Mouse (Mus musculus): ENCODE measurements around the gene Gramd1a. TPM values are rescaled to one million over a fixed set of nuclear protein-coding genes. Genes with fewer than 3 reads are reported as not detected.

Gene Gramd1a
- polyA plus RNA-seq, 1 experiment from 2014 or later, result 47.6 TPM

- Histone ChIP-seq H3K27ac (ENCODE audit: low read depth, low read length) (peak overlapping the region; percentile 30), H3K4me2 (peak overlapping the region; percentile 51), H3K9ac (ENCODE audit: low read depth, low read length) (0 out of 2 replicates have a peak overlapping the region, but pooled peaks have one; percentile 30), H3K9me3 (ENCODE audit: control insufficient read depth, low read length) (no peaks in the 10 kb centered on the region), H3K4me3 (ENCODE audit: low read depth, low read length) (peak overlapping the region; percentile 28), H3K27me3 (replicated peaks; ENCODE audit: control insufficient read depth, insufficient read depth, low read length) (no peaks in the 10 kb centered on the region), H3K4me1 (replicated peaks; ENCODE audit: control insufficient read depth, insufficient read depth, low read length) (peaks cover 27% of the 10 kb centered on the region), H3K36me3 (ENCODE audit: control insufficient read depth, insufficient read depth, low read length) (no peaks in the 10 kb centered on the region)
- 21% methylated on average over 15 of the region's 19 CpGs for WGBS
- ATAC-seq (replicated peaks; ENCODE audit: low FRiP score) (peak; percentile 27; the same call in 1 of the 2 replicates), DNase-seq (ENCODE audit: low spot score) (no peak)
Measured at GRCm38 (mm10) chr7:31156034-31156928, 585 bp upstream of the Gramd1a start.

GRCm38 (mm10) chr7:31153536-31154320, 2.0 kb downstream of the Gramd1a start:
- Histone ChIP-seq H3K4me1 (replicated peaks; ENCODE audit: control insufficient read depth, insufficient read depth, low read length) (peaks cover 35% of the 10 kb centered on the region), H3K4me2 (no peak overlapping the region), H3K27me3 (replicated peaks; ENCODE audit: control insufficient read depth, insufficient read depth, low read length) (no peaks in the 10 kb centered on the region), H3K4me3 (ENCODE audit: low read depth, low read length) (no peak overlapping the region), H3K9me3 (ENCODE audit: control insufficient read depth, low read length) (no peaks in the 10 kb centered on the region), H3K36me3 (ENCODE audit: control insufficient read depth, insufficient read depth, low read length) (no peaks in the 10 kb centered on the region), H3K27ac (ENCODE audit: low read depth, low read length) (no peak overlapping the region), H3K9ac (ENCODE audit: low read depth, low read length) (no peak overlapping the region)
- DNase-seq (ENCODE audit: low spot score), result no peak
- whole genome bisulfite sequencing, result 83% methylated on average over 6 of the region's 6 CpGs
- no peak for ATAC-seq (replicated peaks; ENCODE audit: low FRiP score)

GRCm38 (mm10) chr7:31151301-31152241, 4.1 kb downstream of the Gramd1a start:
- Histone ChIP-seq H3K27me3 (replicated peaks; ENCODE audit: control insufficient read depth, insufficient read depth, low read length) (no peaks in the 10 kb centered on the region), H3K27ac (ENCODE audit: low read depth, low read length) (peak overlapping the region; percentile 88), H3K4me2 (peak overlapping the region; percentile 82), H3K4me1 (replicated peaks; ENCODE audit: control insufficient read depth, insufficient read depth, low read length) (peaks cover 46% of the 10 kb centered on the region), H3K4me3 (ENCODE audit: low read depth, low read length) (peak overlapping the region; percentile 86), H3K9ac (ENCODE audit: low read depth, low read length) (peak overlapping the region; percentile 80), H3K9me3 (ENCODE audit: control insufficient read depth, low read length) (no peaks in the 10 kb centered on the region), H3K36me3 (ENCODE audit: control insufficient read depth, insufficient read depth, low read length) (no peaks in the 10 kb centered on the region)
- DNase-seq (ENCODE audit: low spot score) (peak; percentile 79), ATAC-seq (replicated peaks; ENCODE audit: low FRiP score) (peak; percentile 51)
- WGBS, result 16% methylated on average over 23 of the region's 23 CpGs

GRCm38 (mm10) chr7:31150566-31151300, 5.0 kb downstream of the Gramd1a start:
- H3K4me2 ChIP-seq, result peak overlapping the region; percentile 82
- no peaks in the 10 kb centered on the region for H3K9me3 ChIP-seq (ENCODE audit: control insufficient read depth, low read length)
- ATAC-seq (replicated peaks; ENCODE audit: low FRiP score) (peak; percentile 80), DNase-seq (ENCODE audit: low spot score) (peak; percentile 90)
- peak overlapping the region; percentile 86 for H3K4me3 ChIP-seq (ENCODE audit: low read depth, low read length)
- peaks cover 45% of the 10 kb centered on the region for H3K4me1 ChIP-seq (replicated peaks; ENCODE audit: control insufficient read depth, insufficient read depth, low read length)
- H3K27me3 ChIP-seq (replicated peaks; ENCODE audit: control insufficient read depth, insufficient read depth, low read length), result no peaks in the 10 kb centered on the region
- H3K36me3 ChIP-seq (ENCODE audit: control insufficient read depth, insufficient read depth, low read length), result no peaks in the 10 kb centered on the region
- H3K9ac ChIP-seq (ENCODE audit: low read depth, low read length), result peak overlapping the region; percentile 80
- peak overlapping the region; percentile 88 for H3K27ac ChIP-seq (ENCODE audit: low read depth, low read length)
- WGBS, result under 1% methylated on average over 61 of the region's 63 CpGs

GRCm38 (mm10) chr7:31149751-31150565, 5.7 kb downstream of the Gramd1a start:
- WGBS, result 6% methylated on average over 20 of the region's 20 CpGs
- DNase-seq (ENCODE audit: low spot score), result no peak
- H3K27me3 ChIP-seq (replicated peaks; ENCODE audit: control insufficient read depth, insufficient read depth, low read length), result no peaks in the 10 kb centered on the region
- H3K27ac ChIP-seq (ENCODE audit: low read depth, low read length), result peak overlapping the region; percentile 88
- H3K4me2 ChIP-seq, result peak overlapping the region; percentile 82
- ATAC-seq (replicated peaks; ENCODE audit: low FRiP score), result peak; percentile 0; the same call in 1 of the 2 replicates
- H3K4me3 ChIP-seq (ENCODE audit: low read depth, low read length), result peak overlapping the region; percentile 86
- peaks cover 46% of the 10 kb centered on the region for H3K4me1 ChIP-seq (replicated peaks; ENCODE audit: control insufficient read depth, insufficient read depth, low read length)
- H3K36me3 ChIP-seq (ENCODE audit: control insufficient read depth, insufficient read depth, low read length), result no peaks in the 10 kb centered on the region
- peak overlapping the region; percentile 80 for H3K9ac ChIP-seq (ENCODE audit: low read depth, low read length)
- no peaks in the 10 kb centered on the region for H3K9me3 ChIP-seq (ENCODE audit: control insufficient read depth, low read length)

GRCm38 (mm10) chr7:31149271-31149670, 6.4 kb downstream of the Gramd1a start:
- DNase-seq (ENCODE audit: low spot score) (no peak), ATAC-seq (replicated peaks; ENCODE audit: low FRiP score) (no peak)
- Histone ChIP-seq H3K4me2 (peak overlapping the region; percentile 82), H3K9ac (ENCODE audit: low read depth, low read length) (peak overlapping the region; percentile 80), H3K4me1 (replicated peaks; ENCODE audit: control insufficient read depth, insufficient read depth, low read length) (peaks cover 46% of the 10 kb centered on the region), H3K36me3 (ENCODE audit: control insufficient read depth, insufficient read depth, low read length) (no peaks in the 10 kb centered on the region), H3K4me3 (ENCODE audit: low read depth, low read length) (peak overlapping the region; percentile 86), H3K27ac (ENCODE audit: low read depth, low read length) (peak overlapping the region; percentile 11; the same call in 1 of the 2 replicates), H3K9me3 (ENCODE audit: control insufficient read depth, low read length) (no peaks in the 10 kb centered on the region), H3K27me3 (replicated peaks; ENCODE audit: control insufficient read depth, insufficient read depth, low read length) (no peaks in the 10 kb centered on the region)
- WGBS, result 47% methylated on average over 9 of the region's 9 CpGs

GRCm38 (mm10) chr7:31148756-31149155, 6.9 kb downstream of the Gramd1a start:
- 0 out of 2 replicates have a peak overlapping the region, but pooled peaks have one; percentile 4 for H3K9ac ChIP-seq (ENCODE audit: low read depth, low read length)
- H3K4me3 ChIP-seq (ENCODE audit: low read depth, low read length), result peak overlapping the region; percentile 86
- no peaks in the 10 kb centered on the region for H3K36me3 ChIP-seq (ENCODE audit: control insufficient read depth, insufficient read depth, low read length)
- peak overlapping the region; percentile 82 for H3K4me2 ChIP-seq
- H3K27me3 ChIP-seq (replicated peaks; ENCODE audit: control insufficient read depth, insufficient read depth, low read length), result no peaks in the 10 kb centered on the region
- peaks cover 46% of the 10 kb centered on the region for H3K4me1 ChIP-seq (replicated peaks; ENCODE audit: control insufficient read depth, insufficient read depth, low read length)
- H3K9me3 ChIP-seq (ENCODE audit: control insufficient read depth, low read length), result no peaks in the 10 kb centered on the region
- H3K27ac ChIP-seq (ENCODE audit: low read depth, low read length), result no peak overlapping the region
- DNase-seq (ENCODE audit: low spot score), result no peak
- WGBS, result 5% methylated on average over 9 of the region's 9 CpGs
- peak; percentile 33; the same call in 1 of the 2 replicates for ATAC-seq (replicated peaks; ENCODE audit: low FRiP score)

Data from liver, embryonic 11.5 days (tissue).